Mouse (Mus musculus): ENCODE results near the gene Fbxw7. TPM values are rescaled to one million over a fixed set of nuclear protein-coding genes. Genes with fewer than 3 reads are reported as not detected.

Fbxw7 gene
- polyA plus RNA-seq, 1 experiment from 2014 or later: 20.6 TPM

- Histone ChIP-seq H3K27me3 (no peaks in the 10 kb centered on the region), H3K4me1 (no peaks in the 10 kb centered on the region), H3K4me3 (no peak overlapping the region), H3K4me2 (replicated peaks) (no peak overlapping the region), H3K27ac (no peak overlapping the region), H3K9me3 (replicated peaks) (no peaks in the 10 kb centered on the region), H3K9ac (no peak overlapping the region), H3K36me3 (peaks cover 52% of the 10 kb centered on the region)
- 83% methylated on average over 5 of the region's 5 CpGs for WGBS
- no peak for ATAC-seq (ENCODE audit: low FRiP score)
These were observed 156.5 kb downstream of the Fbxw7 start for GRCm38 (mm10) chr3:84971561-84971960.

- 91% methylated on average over 2 of the region's 2 CpGs for WGBS
- Histone ChIP-seq H3K9me3 (replicated peaks) (no peaks in the 10 kb centered on the region), H3K27me3 (no peaks in the 10 kb centered on the region), H3K36me3 (peaks cover 53% of the 10 kb centered on the region), H3K4me3 (no peak overlapping the region), H3K4me2 (replicated peaks) (no peak overlapping the region), H3K9ac (no peak overlapping the region), H3K27ac (no peak overlapping the region), H3K4me1 (no peaks in the 10 kb centered on the region)
- ATAC-seq (ENCODE audit: low FRiP score): no peak
These were observed 157.8 kb downstream of the Fbxw7 start for GRCm38 (mm10) chr3:84972881-84973280.

GRCm38 (mm10) chr3:84974193-84974592 lies 159.1 kb downstream of the Fbxw7 start:
- ATAC-seq (ENCODE audit: low FRiP score): no peak
- Histone ChIP-seq H3K9me3 (replicated peaks) (no peaks in the 10 kb centered on the region), H3K4me3 (no peak overlapping the region), H3K9ac (no peak overlapping the region), H3K36me3 (peaks cover 42% of the 10 kb centered on the region), H3K4me2 (replicated peaks) (no peak overlapping the region), H3K27me3 (no peaks in the 10 kb centered on the region), H3K4me1 (no peaks in the 10 kb centered on the region), H3K27ac (no peak overlapping the region)
- WGBS: 85% methylated on average over 9 of the region's 9 CpGs

- WGBS: 88% methylated on average over 11 of the region's 11 CpGs
- Histone ChIP-seq H3K36me3 (peaks cover 27% of the 10 kb centered on the region), H3K4me1 (no peaks in the 10 kb centered on the region), H3K27ac (no peak overlapping the region), H3K9me3 (replicated peaks) (no peaks in the 10 kb centered on the region), H3K4me3 (no peak overlapping the region), H3K4me2 (replicated peaks) (no peak overlapping the region), H3K27me3 (no peaks in the 10 kb centered on the region), H3K9ac (no peak overlapping the region)
- ATAC-seq (ENCODE audit: low FRiP score): no peak
These were observed 163.6 kb downstream of the Fbxw7 start for GRCm38 (mm10) chr3:84978676-84979075.

GRCm38 (mm10) chr3:84980158-84980557 lies 165.1 kb downstream of the Fbxw7 start:
- no peaks in the 10 kb centered on the region for H3K9me3 ChIP-seq (replicated peaks)
- 97% methylated on average over 2 of the region's 2 CpGs for WGBS
- H3K4me1 ChIP-seq: no peaks in the 10 kb centered on the region
- peaks cover 23% of the 10 kb centered on the region for H3K36me3 ChIP-seq
- no peak overlapping the region for H3K4me2 ChIP-seq (replicated peaks)
- no peaks in the 10 kb centered on the region for H3K27me3 ChIP-seq
- no peak overlapping the region for H3K9ac ChIP-seq
- H3K4me3 ChIP-seq: no peak overlapping the region
- no peak for ATAC-seq (ENCODE audit: low FRiP score)
- no peak overlapping the region for H3K27ac ChIP-seq

GRCm38 (mm10) chr3:84982688-84983087 lies 167.6 kb downstream of the Fbxw7 start:
- Histone ChIP-seq H3K9ac (no peak overlapping the region), H3K4me2 (replicated peaks) (no peak overlapping the region), H3K9me3 (replicated peaks) (no peaks in the 10 kb centered on the region), H3K4me1 (no peaks in the 10 kb centered on the region), H3K27me3 (no peaks in the 10 kb centered on the region), H3K36me3 (peaks cover 9% of the 10 kb centered on the region), H3K27ac (no peak overlapping the region), H3K4me3 (no peak overlapping the region)
- 82% methylated on average over 4 of the region's 4 CpGs for WGBS
- no peak for ATAC-seq (ENCODE audit: low FRiP score)

- Histone ChIP-seq H3K4me2 (replicated peaks) (no peak overlapping the region), H3K36me3 (peaks cover under 1% of the 10 kb centered on the region; the same call in 1 of the 2 replicates), H3K9me3 (replicated peaks) (no peaks in the 10 kb centered on the region), H3K27me3 (no peaks in the 10 kb centered on the region), H3K4me3 (no peak overlapping the region), H3K27ac (no peak overlapping the region), H3K4me1 (no peaks in the 10 kb centered on the region), H3K9ac (no peak overlapping the region)
- no peak for ATAC-seq (ENCODE audit: low FRiP score)
- WGBS: 85% methylated on average over 8 of the region's 8 CpGs
These were observed 170.1 kb downstream of the Fbxw7 start for GRCm38 (mm10) chr3:84985121-84985625.

GRCm38 (mm10) chr3:84988880-84989279 lies 173.8 kb downstream of the Fbxw7 start:
- Histone ChIP-seq H3K9me3 (replicated peaks) (no peaks in the 10 kb centered on the region), H3K27me3 (no peaks in the 10 kb centered on the region), H3K27ac (no peak overlapping the region), H3K4me2 (replicated peaks) (no peak overlapping the region), H3K9ac (no peak overlapping the region), H3K4me3 (no peak overlapping the region), H3K36me3 (no peaks in the 10 kb centered on the region), H3K4me1 (no peaks in the 10 kb centered on the region)
- no peak for ATAC-seq (ENCODE audit: low FRiP score)
- WGBS: 89% methylated on average over 4 of the region's 4 CpGs

- no peak for ATAC-seq (ENCODE audit: low FRiP score)
- Histone ChIP-seq H3K9ac (no peak overlapping the region), H3K36me3 (no peaks in the 10 kb centered on the region), H3K4me2 (replicated peaks) (no peak overlapping the region), H3K4me3 (no peak overlapping the region), H3K9me3 (replicated peaks) (no peaks in the 10 kb centered on the region), H3K27me3 (no peaks in the 10 kb centered on the region), H3K4me1 (no peaks in the 10 kb centered on the region), H3K27ac (no peak overlapping the region)
- WGBS: 86% methylated on average over 2 of the region's 2 CpGs
These were observed 190.2 kb downstream of the Fbxw7 start for GRCm38 (mm10) chr3:85005257-85005656.

GRCm38 (mm10) chr3:85012889-85013288 lies 197.8 kb downstream of the Fbxw7 start:
- H3K9ac ChIP-seq: no peak overlapping the region
- H3K4me1 ChIP-seq: 0 out of 2 replicates have a peak, but pooled peaks cover 3% of the 10 kb centered on the region
- H3K27me3 ChIP-seq: no peaks in the 10 kb centered on the region
- no peak overlapping the region for H3K4me2 ChIP-seq (replicated peaks)
- WGBS: 89% methylated on average over 6 of the region's 6 CpGs
- no peaks in the 10 kb centered on the region for H3K9me3 ChIP-seq (replicated peaks)
- no peak overlapping the region for H3K4me3 ChIP-seq
- ATAC-seq (ENCODE audit: low FRiP score): no peak
- H3K27ac ChIP-seq: no peak overlapping the region
- no peaks in the 10 kb centered on the region for H3K36me3 ChIP-seq

- no peaks in the 10 kb centered on the region for H3K36me3 ChIP-seq
- WGBS: 60% methylated on average over 9 of the region's 9 CpGs
These were observed 200.6 kb downstream of the Fbxw7 start for GRCm38 (mm10) chr3:85015667-85016066.

GRCm38 (mm10) chr3:85020137-85020536 lies 205.1 kb downstream of the Fbxw7 start:
- ATAC-seq (ENCODE audit: low FRiP score): no peak
- no peaks in the 10 kb centered on the region for H3K27me3 ChIP-seq
- H3K36me3 ChIP-seq: no peaks in the 10 kb centered on the region

More at GRCm38 (mm10) chr3:85015667-85016066, 200.6 kb downstream of the Fbxw7 start:
- H3K4me3 ChIP-seq: no peak overlapping the region
- H3K9me3 ChIP-seq (replicated peaks): no peaks in the 10 kb centered on the region
- no peak overlapping the region for H3K27ac ChIP-seq
- no peak overlapping the region for H3K9ac ChIP-seq
- H3K4me1 ChIP-seq: 0 out of 2 replicates have a peak, but pooled peaks cover 3% of the 10 kb centered on the region
- ATAC-seq (ENCODE audit: low FRiP score): no peak
- no peak overlapping the region for H3K4me2 ChIP-seq (replicated peaks)
- no peaks in the 10 kb centered on the region for H3K27me3 ChIP-seq

GRCm38 (mm10) chr3:85021816-85022215 lies 206.7 kb downstream of the Fbxw7 start:
- Histone ChIP-seq H3K27me3 (no peaks in the 10 kb centered on the region), H3K4me3 (no peak overlapping the region), H3K9me3 (replicated peaks) (no peaks in the 10 kb centered on the region), H3K27ac (no peak overlapping the region), H3K4me1 (peaks cover 10% of the 10 kb centered on the region), H3K4me2 (replicated peaks) (no peak overlapping the region), H3K9ac (no peak overlapping the region), H3K36me3 (no peaks in the 10 kb centered on the region)
- 96% methylated on average over 6 of the region's 6 CpGs for WGBS
- no peak for ATAC-seq (ENCODE audit: low FRiP score)

More at GRCm38 (mm10) chr3:85020137-85020536, 205.1 kb downstream of the Fbxw7 start:
- peaks cover 11% of the 10 kb centered on the region for H3K4me1 ChIP-seq
- H3K27ac ChIP-seq: no peak overlapping the region
- no peaks in the 10 kb centered on the region for H3K9me3 ChIP-seq (replicated peaks)
- no peak overlapping the region for H3K4me3 ChIP-seq
- no peak overlapping the region for H3K9ac ChIP-seq
- H3K4me2 ChIP-seq (replicated peaks): no peak overlapping the region

Data from hindbrain, embryonic 12.5 days (tissue).